Mouse (Mus musculus) forebrain, embryonic 16.5 days (tissue): Measurements from ENCODE around the gene Neurl4. TPM values are rescaled to one million over a fixed set of nuclear protein-coding genes. Genes with fewer than 3 reads are reported as not detected.
A peak's percentile ranks its signal among the peaks of the same experiment; 100 is the strongest.

Source experiments
- ATAC-seq: fragments of 200-750 bp; cut with Nextera tagmentation; 2 replicates; pipeline ENCODE4 v1.8.0; 2017; ENCODE audit warnings: mild to moderate bottlenecking, moderate library complexity
- H3K27ac ChIP-seq: fragments of 300-500 bp; sonication (generic); 2 replicates; pipeline ENCODE4 v1.5.1; 2014; ENCODE audit warnings: low read length, control low read depth
- H3K27me3 ChIP-seq: fragments of 300-500 bp; sonication (generic); replicated peaks from 2 replicates; pipeline ENCODE4 v1.6.1; 2014; ENCODE audit warnings: low read length; ENCODE audit not compliant: control insufficient read depth, insufficient read depth
- H3K36me3 ChIP-seq: fragments of 300-500 bp; sonication (generic); 2 replicates; pipeline ENCODE4 v1.6.1; 2014; ENCODE audit not compliant: control insufficient read depth, insufficient read depth
- H3K4me1 ChIP-seq: fragments of 300-500 bp; sonication (generic); replicated peaks from 2 replicates; pipeline ENCODE4 v1.6.1; 2014; ENCODE audit warnings: low read length; ENCODE audit not compliant: control insufficient read depth, insufficient read depth
- H3K4me2 ChIP-seq: fragments of 300-500 bp; sonication (generic); 2 replicates; pipeline ENCODE4 v1.6.1; 2014; ENCODE audit warnings: mild to moderate bottlenecking, low read length, control low read depth
- H3K4me3 ChIP-seq: fragments of 300-500 bp; sonication (generic); replicated peaks from 2 replicates; pipeline ENCODE4 v1.5.1; 2014; ENCODE audit warnings: mild to moderate bottlenecking, low read length, control low read depth
- H3K9ac ChIP-seq: fragments of 300-500 bp; sonication (generic); replicated peaks from 2 replicates; pipeline ENCODE4 v1.6.1; 2014; ENCODE audit warnings: low read depth, low read length, control low read depth
- H3K9me3 ChIP-seq: fragments of 300-500 bp; sonication (generic); 2 replicates; pipeline ENCODE4 v1.6.1; 2016; ENCODE audit warnings: low read length; ENCODE audit not compliant: control insufficient read depth
- WGBS: fragments of 180-500 bp; shearing (Covaris S2); extraction: QIAGEN DNeasy Blood & Tissue Kit; methylation state at CpG from one replicate; pipeline ENCODE4 v1.1.7; 2014; 5-methylcytosine and 5-hydroxymethylcytosine counted together
- polyA plus RNA-seq: library from polyadenylated mRNA; unstranded; fragments of >200 nt; fragmentation: Nextera tagmentation; extraction: Ambion mirVana; gene quantifications from 2 replicates; pipeline ENCODE4 v1.2.1, GENCODE M21; 2015

The Neurl4 gene
- polyA plus RNA-seq, 1 experiment from 2014 or later: 21.5 TPM

DNA sequence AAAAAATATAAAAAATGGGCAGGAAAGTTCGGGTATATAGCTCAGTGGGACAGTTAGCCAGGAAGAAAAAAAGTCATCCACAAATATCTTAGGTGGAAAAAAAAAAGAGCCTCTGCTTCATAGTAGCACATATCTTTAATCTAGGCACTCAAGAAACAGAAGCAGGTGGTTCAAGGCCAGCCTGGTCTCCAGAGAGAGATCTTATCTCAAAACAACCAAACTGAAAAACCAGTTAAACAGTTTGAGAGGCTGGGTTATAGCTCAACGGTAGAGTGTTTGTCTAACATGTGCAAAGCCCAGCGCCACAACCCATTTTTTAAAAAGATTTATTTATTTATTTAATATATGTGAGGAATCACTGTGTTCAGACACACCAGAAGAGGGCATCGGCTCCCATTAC is 32.2 kb downstream of the Neurl4 start:
- Histone ChIP-seq H3K36me3 (no peaks in the 10 kb centered on the region), H3K4me1 (peaks cover 22% of the 10 kb centered on the region), H3K9ac (no peak overlapping the region), H3K4me3 (no peak overlapping the region), H3K4me2 (no peak overlapping the region), H3K27me3 (peaks cover 10% of the 10 kb centered on the region), H3K27ac (no peak overlapping the region), H3K9me3 (no peaks in the 10 kb centered on the region)
- WGBS: 76% methylated on average over 4 of the region's 4 CpGs
- no peak for ATAC-seq

DNA sequence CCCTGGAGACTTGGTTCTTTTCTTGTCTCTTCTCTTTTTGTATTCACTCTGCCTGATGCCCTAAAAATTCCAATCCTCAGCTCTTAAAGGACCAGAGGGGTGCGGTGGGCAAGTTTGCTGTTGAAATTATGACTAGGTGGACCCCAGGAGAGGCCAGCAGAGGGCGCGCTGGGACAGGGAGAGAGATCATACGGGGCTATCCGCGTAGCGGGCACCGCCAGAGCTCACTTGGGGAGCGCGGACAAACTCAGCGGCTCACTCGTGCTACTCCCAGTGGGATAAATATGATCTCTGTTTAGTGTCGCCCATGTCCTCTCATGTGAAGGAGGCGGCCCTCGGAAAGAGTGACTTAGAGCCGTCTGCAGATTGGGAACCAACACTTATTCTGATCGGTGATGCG is 33.3 kb downstream of the Neurl4 start:
- H3K27ac ChIP-seq: no peak overlapping the region
- WGBS: 1% methylated on average over 18 of the region's 18 CpGs
- peak; percentile 56 for ATAC-seq
- no peaks in the 10 kb centered on the region for H3K9me3 ChIP-seq
- peaks cover 13% of the 10 kb centered on the region for H3K27me3 ChIP-seq
- H3K4me1 ChIP-seq: peaks cover 22% of the 10 kb centered on the region
- no peak overlapping the region for H3K9ac ChIP-seq
- no peaks in the 10 kb centered on the region for H3K36me3 ChIP-seq
- peak overlapping the region; percentile 45 for H3K4me2 ChIP-seq
- H3K4me3 ChIP-seq: peak overlapping the region; percentile 26

DNA sequence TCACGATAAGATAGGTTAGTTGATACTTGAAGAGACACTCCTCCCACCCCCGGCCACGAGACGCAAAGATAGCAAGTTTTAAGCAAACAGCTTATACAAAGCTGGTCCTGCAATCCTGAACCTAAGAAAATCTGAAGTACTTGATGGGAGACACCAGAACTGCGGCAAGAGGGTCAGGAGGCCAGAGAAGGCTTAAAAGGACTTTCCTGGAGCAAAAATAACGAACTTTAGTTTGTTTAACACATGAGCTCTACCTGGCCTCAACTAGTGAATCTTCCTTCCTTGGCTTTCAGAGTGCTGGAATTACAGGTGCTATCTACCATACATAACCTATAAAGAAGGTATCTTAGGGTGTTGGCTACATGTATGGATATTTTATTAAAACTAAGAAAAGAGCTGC is 33.8 kb downstream of the Neurl4 start:
- Histone ChIP-seq H3K4me3 (peak overlapping the region; percentile 26), H3K36me3 (no peaks in the 10 kb centered on the region), H3K9me3 (no peaks in the 10 kb centered on the region), H3K4me1 (peaks cover 22% of the 10 kb centered on the region), H3K27ac (no peak overlapping the region), H3K9ac (no peak overlapping the region), H3K4me2 (peak overlapping the region; percentile 45; the same call in 1 of the 2 replicates), H3K27me3 (peaks cover 13% of the 10 kb centered on the region)
- 17% methylated on average over 6 of the region's 6 CpGs for WGBS
- no peak for ATAC-seq

DNA sequence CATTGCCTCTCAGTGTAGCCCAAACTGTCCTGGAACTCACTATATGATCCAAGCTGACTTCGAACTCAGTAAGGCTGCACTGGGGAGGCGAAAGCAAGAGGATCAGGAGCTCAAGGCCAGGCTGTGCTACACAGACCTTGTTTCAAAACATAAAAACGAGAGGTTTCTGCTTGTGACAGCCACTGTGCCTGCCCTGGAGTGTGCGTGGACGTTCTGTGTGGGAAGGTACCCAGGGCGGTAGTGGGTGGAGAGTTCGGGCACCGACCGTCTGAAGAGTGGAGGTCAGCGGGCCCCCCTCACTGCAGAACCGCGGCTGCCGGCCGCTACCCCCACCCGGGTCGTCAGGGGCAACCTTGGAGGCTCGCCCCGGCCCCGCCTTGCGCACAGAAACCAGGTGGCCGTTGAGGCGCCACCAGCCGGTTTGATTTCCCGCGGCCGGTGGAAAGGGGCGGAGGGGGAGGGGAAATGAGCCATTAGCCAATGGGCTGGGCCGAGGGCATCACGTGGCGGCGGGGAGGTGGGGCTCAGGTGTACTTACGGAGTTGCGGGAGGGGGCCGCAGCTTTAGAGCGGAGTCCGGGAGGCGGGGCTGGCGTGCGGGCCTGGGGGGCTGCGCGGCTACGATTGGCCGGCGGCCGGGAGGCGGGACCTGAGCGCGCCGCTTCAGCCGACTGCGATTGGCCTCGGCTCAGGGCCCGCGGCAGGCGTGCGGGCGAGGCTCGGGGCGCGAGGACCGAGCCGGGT is 34.4 kb downstream of the Neurl4 start, which contains the start of gene Ybx2:
TSS of gene Ybx2 (plus strand) at position 660 of the 743 bp plus-strand sequence.
- Histone ChIP-seq H3K27ac (no peak within 1 kb of the TSS), H3K4me2 (peak within 1 kb of the TSS; percentile 100), H3K9ac (peak within 1 kb of the TSS; percentile 62), H3K36me3 (no peaks in the 10 kb centered on the region), H3K27me3 (peaks cover 13% of the 10 kb centered on the region), H3K4me1 (peaks cover 22% of the 10 kb centered on the region), H3K4me3 (peak within 1 kb of the TSS; percentile 61), H3K9me3 (no peaks in the 10 kb centered on the region)
- peak; percentile 89 for ATAC-seq
- WGBS: 1% methylated on average over 56 of the region's 62 CpGs

DNA sequence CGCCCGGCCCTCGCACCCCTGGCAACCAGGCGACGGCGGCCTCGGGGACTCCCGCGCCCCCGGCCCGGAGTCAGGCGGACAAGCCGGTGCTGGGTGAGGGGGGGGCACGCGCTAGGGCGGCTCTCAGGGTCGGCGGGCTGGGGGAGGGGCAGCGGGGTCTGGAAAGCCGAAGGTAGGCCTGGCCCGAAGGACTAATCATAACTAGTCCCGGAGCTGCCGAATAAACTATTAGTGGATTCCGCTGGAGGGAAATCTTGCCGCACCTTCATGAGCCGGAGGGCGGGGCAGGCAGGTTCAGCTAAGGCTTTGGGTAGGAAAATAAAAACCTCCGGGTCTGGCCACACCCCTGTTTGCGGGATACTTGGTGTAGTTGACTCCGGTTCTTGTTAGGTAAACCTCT is 35.3 kb downstream of the Neurl4 start:
- Histone ChIP-seq H3K4me1 (peaks cover 22% of the 10 kb centered on the region), H3K27me3 (peaks cover 13% of the 10 kb centered on the region), H3K9me3 (no peaks in the 10 kb centered on the region), H3K36me3 (no peaks in the 10 kb centered on the region), H3K27ac (no peak overlapping the region), H3K4me2 (peak overlapping the region; percentile 100), H3K9ac (peak overlapping the region; percentile 62), H3K4me3 (peak overlapping the region; percentile 61)
- ATAC-seq: peak; percentile 21; the same call in 1 of the 2 replicates
- under 1% methylated on average over 24 of the region's 30 CpGs for WGBS

DNA sequence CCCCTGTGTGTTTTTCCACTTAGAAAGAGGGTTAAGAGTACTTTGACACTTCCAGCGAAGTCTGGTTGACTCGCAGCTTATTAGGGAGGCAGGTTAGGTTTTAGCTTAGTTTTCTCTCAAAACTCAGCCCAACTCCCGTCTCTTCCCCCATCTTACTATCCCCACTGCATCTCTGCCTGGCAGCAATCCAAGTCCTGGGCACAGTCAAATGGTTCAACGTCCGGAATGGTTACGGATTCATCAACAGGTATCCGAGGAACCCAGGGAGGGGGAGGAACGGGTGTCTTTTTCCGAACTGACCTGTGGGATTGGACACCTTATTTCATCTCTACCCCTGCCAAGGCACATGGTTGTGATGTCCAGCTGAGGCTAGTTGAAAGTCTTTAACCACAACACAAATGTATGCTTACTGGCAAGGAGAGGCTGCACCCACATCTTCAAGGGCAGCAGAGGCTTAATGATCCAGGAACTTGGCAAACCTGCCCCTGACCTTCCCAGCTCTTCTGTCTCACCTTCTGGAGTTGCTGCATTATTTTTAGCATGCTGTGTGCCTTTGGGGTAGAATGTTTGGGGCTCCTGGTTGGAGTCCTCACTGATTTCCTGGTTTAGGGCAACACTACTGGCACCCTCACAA is 36.0 kb downstream of the Neurl4 start:
- peak overlapping the region; percentile 100 for H3K4me2 ChIP-seq
- H3K36me3 ChIP-seq: no peaks in the 10 kb centered on the region
- no peak overlapping the region for H3K9ac ChIP-seq
- peaks cover 22% of the 10 kb centered on the region for H3K4me1 ChIP-seq
- H3K27ac ChIP-seq: no peak overlapping the region
- WGBS: 37% methylated on average over 9 of the region's 9 CpGs
- no peak for ATAC-seq
- peak overlapping the region; percentile 61 for H3K4me3 ChIP-seq
- peaks cover 13% of the 10 kb centered on the region for H3K27me3 ChIP-seq
- H3K9me3 ChIP-seq: no peaks in the 10 kb centered on the region

DNA sequence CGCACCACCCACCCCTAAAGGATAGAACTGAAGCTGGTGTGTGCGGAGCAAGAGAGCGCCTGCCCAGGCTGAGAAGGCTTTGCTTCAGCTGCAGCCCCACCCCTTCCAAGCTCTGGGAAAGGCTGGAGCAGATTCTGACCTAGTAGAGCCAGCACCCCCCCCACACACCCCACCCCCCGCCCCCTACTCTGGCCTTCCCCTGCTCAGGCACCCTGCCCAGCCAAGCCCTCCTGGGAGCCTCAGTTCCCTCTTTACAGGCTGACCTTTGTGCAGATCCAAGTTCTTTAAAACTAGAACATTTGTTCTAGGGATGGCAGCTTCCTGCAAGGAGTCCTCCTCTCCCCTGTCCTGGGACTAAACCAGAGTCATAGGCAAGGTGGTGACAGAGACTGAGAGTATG is 36.5 kb downstream of the Neurl4 start:
- Histone ChIP-seq H3K4me3 (no peak overlapping the region), H3K27me3 (peaks cover 13% of the 10 kb centered on the region), H3K9ac (no peak overlapping the region), H3K36me3 (no peaks in the 10 kb centered on the region), H3K9me3 (no peaks in the 10 kb centered on the region), H3K27ac (no peak overlapping the region), H3K4me2 (no peak overlapping the region), H3K4me1 (peaks cover 22% of the 10 kb centered on the region)
- no peak for ATAC-seq
- 32% methylated on average over 4 of the region's 4 CpGs for WGBS

DNA sequence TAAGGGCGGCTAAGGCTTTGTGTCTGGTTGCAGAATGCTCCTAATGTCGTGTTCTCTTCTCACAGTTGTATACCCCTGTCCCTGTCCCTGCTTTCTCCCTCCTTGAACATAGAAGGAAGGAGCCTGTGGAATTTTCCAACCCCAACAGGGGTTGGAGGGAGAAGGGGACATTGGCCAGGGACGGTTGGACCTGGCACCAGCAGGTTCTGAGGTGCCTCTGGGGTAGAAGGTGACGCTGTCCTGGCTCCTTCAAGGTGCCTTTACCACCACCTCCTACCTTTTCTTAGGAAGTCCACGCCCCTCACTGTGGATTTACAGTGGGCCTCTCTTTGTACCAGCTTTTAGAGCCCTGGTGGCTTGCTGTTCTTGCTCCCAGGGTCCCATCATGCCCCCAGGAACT is 37.0 kb downstream of the Neurl4 start:
- 68% methylated on average over 5 of the region's 5 CpGs for WGBS
- Histone ChIP-seq H3K27ac (no peak overlapping the region), H3K9me3 (no peaks in the 10 kb centered on the region), H3K4me3 (no peak overlapping the region), H3K4me2 (no peak overlapping the region), H3K36me3 (no peaks in the 10 kb centered on the region), H3K9ac (no peak overlapping the region), H3K4me1 (peaks cover 22% of the 10 kb centered on the region), H3K27me3 (peaks cover 13% of the 10 kb centered on the region)
- no peak for ATAC-seq

DNA sequence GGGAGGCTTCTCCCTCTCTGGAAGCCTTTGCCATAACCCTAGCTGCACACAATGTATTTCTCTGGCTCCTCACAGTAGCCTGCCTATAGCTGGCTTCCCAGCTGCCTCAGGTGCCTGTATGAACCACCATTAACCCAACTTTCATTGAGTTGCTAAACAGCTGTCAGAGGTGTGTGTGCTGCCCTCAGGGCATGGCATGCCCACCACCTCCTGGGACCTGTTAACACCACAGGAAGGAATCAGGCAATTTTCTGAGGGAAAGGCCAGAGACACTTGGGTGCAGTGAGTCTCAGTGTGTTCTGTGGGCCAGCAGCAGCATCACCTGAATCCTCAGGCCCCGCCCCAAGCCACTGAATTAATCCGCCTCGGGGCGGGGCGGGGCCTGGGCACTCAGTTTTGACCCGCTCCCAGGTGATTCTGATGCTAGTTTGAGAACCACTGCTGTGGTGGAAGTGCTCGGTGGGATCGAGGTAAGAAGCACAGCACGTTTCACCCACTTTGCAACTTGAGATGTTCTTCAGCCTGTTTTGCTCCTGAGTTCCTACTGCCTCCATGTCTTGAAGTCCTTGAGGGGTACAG is 37.6 kb downstream of the Neurl4 start:
- 18% methylated on average over 9 of the region's 9 CpGs for WGBS
- no peak overlapping the region for H3K27ac ChIP-seq
- H3K27me3 ChIP-seq: peaks cover 13% of the 10 kb centered on the region
- H3K4me2 ChIP-seq: no peak overlapping the region
- no peak overlapping the region for H3K9ac ChIP-seq
- H3K36me3 ChIP-seq: no peaks in the 10 kb centered on the region
- no peak overlapping the region for H3K4me3 ChIP-seq
- peaks cover 22% of the 10 kb centered on the region for H3K4me1 ChIP-seq
- ATAC-seq: no peak
- H3K9me3 ChIP-seq: no peaks in the 10 kb centered on the region
